Mouse (Mus musculus): Measurements from ENCODE around the gene Bola2. TPM values are rescaled to one million over a fixed set of nuclear protein-coding genes. Genes with fewer than 3 reads are reported as not detected.
"Not testable (repeated sequence)": the region's sequence is repeated elsewhere in the genome, so short reads cannot be mapped to it uniquely, and the experiment has no call there.

Gene Bola2
- total and polyA plus RNA-seq, 2 experiments = 15.6 to 37.7 TPM

DNA sequence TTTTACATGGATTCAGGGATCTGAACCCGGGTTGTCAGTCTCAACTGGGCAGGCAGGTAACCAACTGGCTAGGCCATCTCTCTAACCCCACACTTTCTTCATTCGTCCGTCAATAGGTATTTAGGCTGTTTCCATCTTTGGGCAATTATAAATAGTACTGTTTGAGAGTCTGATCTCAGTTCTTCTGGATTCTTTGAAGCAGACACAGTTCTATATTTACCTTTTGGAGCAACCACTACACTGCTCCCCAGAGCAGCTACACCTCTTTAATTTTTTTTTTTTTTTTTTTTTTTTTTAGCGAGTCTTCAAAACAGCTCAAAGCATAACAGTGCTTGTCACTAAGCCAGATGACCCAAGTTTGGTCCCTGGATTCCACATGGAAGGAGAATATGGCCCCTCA lies 20.5 kb downstream of the Bola2 start:
- H3K4me1 ChIP-seq (ENCODE audit: control insufficient read depth, insufficient read depth, low read length) = no peaks in the 10 kb centered on the region
- H3K4me3 ChIP-seq (ENCODE audit: insufficient read depth, low read depth, low read length) = no peak overlapping the region
- no peaks in the 10 kb centered on the region for H3K79me2 ChIP-seq (ENCODE audit: control insufficient read depth, insufficient read depth, low read length)
- H3K27ac ChIP-seq (replicated peaks; ENCODE audit: insufficient read depth, low read depth, low read length) = no peak overlapping the region
- no peaks in the 10 kb centered on the region for H3K36me3 ChIP-seq (ENCODE audit: control insufficient read depth, insufficient read depth, low read length)
- no peak for DNase-seq (ENCODE audit: extremely low read depth, low read depth, low spot score)
- WGBS = 85% methylated on average over 4 of the region's 4 CpGs
- no peaks in the 10 kb centered on the region for H3K27me3 ChIP-seq (ENCODE audit: control insufficient read depth, insufficient read depth, low read length)
- TF ChIP-seq POLR2A (IDR thresholded peaks at IDR 0.05; ENCODE audit: extremely low read depth, insufficient read depth, low read length) = no peak
- no peak for TF ChIP-seq CTCF (IDR thresholded peaks at IDR 0.05; ENCODE audit: low read depth, low read length)
- H3K9ac ChIP-seq (ENCODE audit: low read depth, low read length) = no peak overlapping the region

DNA sequence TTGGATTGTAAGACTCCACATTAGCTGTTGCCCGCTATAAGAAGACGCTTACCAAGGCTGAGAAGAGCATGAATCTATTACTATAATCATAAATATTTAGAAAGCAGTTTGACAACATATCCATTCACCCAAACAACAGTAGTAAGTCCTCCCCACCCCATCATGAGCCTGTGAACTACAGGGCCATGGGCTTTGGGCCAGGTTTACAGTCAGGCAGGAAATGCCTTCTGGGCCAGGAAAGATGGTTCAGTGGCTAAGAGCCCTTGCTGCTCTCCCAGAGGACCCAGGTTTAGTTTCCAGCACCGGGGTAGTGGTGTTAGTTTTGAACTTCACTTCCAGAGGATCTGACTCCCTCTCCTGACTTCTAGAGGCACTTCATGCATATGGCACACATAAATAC lies 22.4 kb downstream of the Bola2 start:
- no peak for DNase-seq (ENCODE audit: extremely low read depth, low read depth, low spot score)

GRCm38 (mm10) chr7:126718787-126719337 lies 23.7 kb downstream of the Bola2 start:
- WGBS = 93% methylated on average over 5 of the region's 5 CpGs
- H3K4me3 ChIP-seq (ENCODE audit: insufficient read depth, low read depth, low read length) = no peak overlapping the region
- no peak overlapping the region for H3K9ac ChIP-seq (ENCODE audit: low read depth, low read length)
- no peaks in the 10 kb centered on the region for H3K4me1 ChIP-seq (ENCODE audit: control insufficient read depth, insufficient read depth, low read length)
- H3K27me3 ChIP-seq (ENCODE audit: control insufficient read depth, insufficient read depth, low read length) = no peaks in the 10 kb centered on the region
- TF ChIP-seq CTCF (IDR thresholded peaks at IDR 0.05; ENCODE audit: low read depth, low read length) = peak; percentile 41
- no peak for TF ChIP-seq POLR2A (IDR thresholded peaks at IDR 0.05; ENCODE audit: extremely low read depth, insufficient read depth, low read length)
- H3K36me3 ChIP-seq (ENCODE audit: control insufficient read depth, insufficient read depth, low read length) = no peaks in the 10 kb centered on the region
- H3K27ac ChIP-seq (replicated peaks; ENCODE audit: insufficient read depth, low read depth, low read length) = no peak overlapping the region
- no peak for DNase-seq (ENCODE audit: extremely low read depth, low read depth, low spot score)
- no peaks in the 10 kb centered on the region for H3K79me2 ChIP-seq (ENCODE audit: control insufficient read depth, insufficient read depth, low read length)

More for the DNA sequence above, 22.4 kb downstream of the Bola2 start:
- Histone ChIP-seq H3K4me1 (ENCODE audit: control insufficient read depth, insufficient read depth, low read length) (no peaks in the 10 kb centered on the region), H3K36me3 (ENCODE audit: control insufficient read depth, insufficient read depth, low read length) (no peaks in the 10 kb centered on the region), H3K27ac (replicated peaks; ENCODE audit: insufficient read depth, low read depth, low read length) (no peak overlapping the region), H3K27me3 (ENCODE audit: control insufficient read depth, insufficient read depth, low read length) (no peaks in the 10 kb centered on the region), H3K9ac (ENCODE audit: low read depth, low read length) (no peak overlapping the region), H3K79me2 (ENCODE audit: control insufficient read depth, insufficient read depth, low read length) (no peaks in the 10 kb centered on the region), H3K4me3 (ENCODE audit: insufficient read depth, low read depth, low read length) (no peak overlapping the region)
- WGBS = 90% methylated on average over 3 of the region's 3 CpGs
- TF ChIP-seq POLR2A (IDR thresholded peaks at IDR 0.05; ENCODE audit: extremely low read depth, insufficient read depth, low read length) = no peak
- no peak for TF ChIP-seq CTCF (IDR thresholded peaks at IDR 0.05; ENCODE audit: low read depth, low read length)

DNA sequence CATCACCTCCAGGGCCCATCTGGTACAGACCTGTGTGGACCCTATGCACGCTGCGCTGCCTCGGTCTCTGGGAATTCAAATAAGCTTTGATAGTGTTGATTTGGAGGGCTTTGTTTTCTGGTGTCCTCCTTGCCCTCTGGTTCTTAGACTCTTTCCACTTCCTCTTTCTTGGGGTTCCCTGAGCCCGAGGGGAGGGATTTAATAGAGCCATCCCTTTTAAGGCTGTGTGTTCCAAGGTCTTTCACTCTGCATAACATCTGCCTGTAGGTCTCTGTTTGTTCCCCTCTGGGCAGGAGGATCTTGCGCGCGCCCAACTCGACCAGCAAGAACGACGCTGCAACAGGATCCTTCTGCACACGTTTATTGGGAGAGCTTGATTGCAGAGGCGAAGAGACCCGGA lies 26.4 kb downstream of the Bola2 start:
- Histone ChIP-seq H3K9ac (ENCODE audit: low read depth, low read length) (no peak overlapping the region), H3K4me1 (ENCODE audit: control insufficient read depth, insufficient read depth, low read length) (no peaks in the 10 kb centered on the region), H3K27ac (replicated peaks; ENCODE audit: insufficient read depth, low read depth, low read length) (no peak overlapping the region), H3K4me3 (ENCODE audit: insufficient read depth, low read depth, low read length) (no peak overlapping the region), H3K36me3 (ENCODE audit: control insufficient read depth, insufficient read depth, low read length) (no peaks in the 10 kb centered on the region), H3K27me3 (ENCODE audit: control insufficient read depth, insufficient read depth, low read length) (no peaks in the 10 kb centered on the region), H3K79me2 (ENCODE audit: control insufficient read depth, insufficient read depth, low read length) (no peaks in the 10 kb centered on the region)
- TF ChIP-seq POLR2A (IDR thresholded peaks at IDR 0.05; ENCODE audit: extremely low read depth, insufficient read depth, low read length) = no peak
- TF ChIP-seq CTCF (IDR thresholded peaks at IDR 0.05; ENCODE audit: low read depth, low read length) = no peak
- no peak for DNase-seq (ENCODE audit: extremely low read depth, low read depth, low spot score)
- WGBS = 88% methylated on average over 13 of the region's 13 CpGs

DNA sequence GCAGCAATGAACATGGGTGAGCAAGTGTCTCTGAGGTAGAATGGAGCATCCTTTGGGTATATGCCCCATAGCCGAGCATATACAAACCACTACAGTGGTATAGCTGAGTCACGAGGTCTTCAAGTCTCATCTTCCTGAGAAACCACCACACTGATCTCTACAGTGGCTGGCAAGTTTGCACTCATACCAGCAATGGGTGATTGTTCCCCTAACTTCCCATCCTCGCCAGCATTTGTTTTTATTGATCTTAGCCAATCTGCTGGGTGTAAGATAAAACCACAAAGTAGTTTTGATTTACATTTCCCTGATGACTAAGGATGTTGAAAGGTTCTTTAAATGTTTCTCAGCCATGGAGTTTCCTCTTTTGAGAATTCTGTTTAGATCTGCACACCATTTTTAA lies 29.9 kb downstream of the Bola2 start:
- Histone ChIP-seq H3K4me1 (ENCODE audit: control insufficient read depth, insufficient read depth, low read length) (no peaks in the 10 kb centered on the region), H3K79me2 (ENCODE audit: control insufficient read depth, insufficient read depth, low read length) (no peaks in the 10 kb centered on the region), H3K27ac (replicated peaks; ENCODE audit: insufficient read depth, low read depth, low read length) (no peak overlapping the region), H3K36me3 (ENCODE audit: control insufficient read depth, insufficient read depth, low read length) (no peaks in the 10 kb centered on the region), H3K4me3 (ENCODE audit: insufficient read depth, low read depth, low read length) (no peak overlapping the region), H3K27me3 (ENCODE audit: control insufficient read depth, insufficient read depth, low read length) (no peaks in the 10 kb centered on the region), H3K9ac (ENCODE audit: low read depth, low read length) (no peak overlapping the region)
- WGBS = 75% methylated on average over 3 of the region's 3 CpGs
- TF ChIP-seq POLR2A (IDR thresholded peaks at IDR 0.05; ENCODE audit: extremely low read depth, insufficient read depth, low read length) (no peak), CTCF (IDR thresholded peaks at IDR 0.05; ENCODE audit: low read depth, low read length) (no peak)
- no peak for DNase-seq (ENCODE audit: extremely low read depth, low read depth, low spot score)

DNA sequence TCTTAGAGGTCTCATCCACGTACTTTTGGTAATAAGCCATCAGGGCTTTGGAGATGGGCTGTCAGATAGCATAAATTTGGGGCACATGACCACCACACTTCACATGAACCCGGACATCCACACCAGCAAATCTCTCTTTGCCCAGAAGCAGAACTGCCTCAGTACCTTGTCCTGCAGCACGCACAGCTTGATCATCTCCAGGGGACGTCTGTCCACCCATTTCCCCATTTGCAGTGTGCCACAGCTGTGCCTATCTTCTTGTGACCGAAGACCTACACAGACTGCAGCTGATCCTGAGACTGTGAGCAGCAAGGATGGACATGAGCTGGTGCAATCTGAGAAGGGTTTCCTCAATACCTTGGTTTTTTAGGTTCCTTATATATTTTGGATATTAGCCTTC lies 30.5 kb downstream of the Bola2 start:
- Histone ChIP-seq H3K79me2 (ENCODE audit: control insufficient read depth, insufficient read depth, low read length) (no peaks in the 10 kb centered on the region), H3K4me3 (ENCODE audit: insufficient read depth, low read depth, low read length) (no peak overlapping the region), H3K9ac (ENCODE audit: low read depth, low read length) (no peak overlapping the region), H3K36me3 (ENCODE audit: control insufficient read depth, insufficient read depth, low read length) (no peaks in the 10 kb centered on the region), H3K4me1 (ENCODE audit: control insufficient read depth, insufficient read depth, low read length) (no peaks in the 10 kb centered on the region; the same call in 1 of the 2 replicates), H3K27ac (replicated peaks; ENCODE audit: insufficient read depth, low read depth, low read length) (no peak overlapping the region), H3K27me3 (ENCODE audit: control insufficient read depth, insufficient read depth, low read length) (no peaks in the 10 kb centered on the region)
- DNase-seq (ENCODE audit: extremely low read depth, low read depth, low spot score) = no peak
- 78% methylated on average over 5 of the region's 5 CpGs for WGBS
- TF ChIP-seq CTCF (IDR thresholded peaks at IDR 0.05; ENCODE audit: low read depth, low read length) (no peak), POLR2A (IDR thresholded peaks at IDR 0.05; ENCODE audit: extremely low read depth, insufficient read depth, low read length) (no peak)

GRCm38 (mm10) chr7:126730256-126730789 lies 35.1 kb downstream of the Bola2 start:
- DNase-seq (ENCODE audit: extremely low read depth, low read depth, low spot score); H3K27ac ChIP-seq (replicated peaks; ENCODE audit: insufficient read depth, low read depth, low read length); H3K79me2 ChIP-seq (ENCODE audit: control insufficient read depth, insufficient read depth, low read length); H3K9ac ChIP-seq (ENCODE audit: low read depth, low read length); H3K27me3 ChIP-seq (ENCODE audit: control insufficient read depth, insufficient read depth, low read length); H3K4me1 ChIP-seq (ENCODE audit: control insufficient read depth, insufficient read depth, low read length); H3K4me3 ChIP-seq (ENCODE audit: insufficient read depth, low read depth, low read length); H3K36me3 ChIP-seq (ENCODE audit: control insufficient read depth, insufficient read depth, low read length): not testable (repeated sequence)
- WGBS = 70% methylated on average over 4 of the region's 4 CpGs
